Comparison of ENCODE assay signal across 18 mouse cellular contexts in the genomic region with DNA sequence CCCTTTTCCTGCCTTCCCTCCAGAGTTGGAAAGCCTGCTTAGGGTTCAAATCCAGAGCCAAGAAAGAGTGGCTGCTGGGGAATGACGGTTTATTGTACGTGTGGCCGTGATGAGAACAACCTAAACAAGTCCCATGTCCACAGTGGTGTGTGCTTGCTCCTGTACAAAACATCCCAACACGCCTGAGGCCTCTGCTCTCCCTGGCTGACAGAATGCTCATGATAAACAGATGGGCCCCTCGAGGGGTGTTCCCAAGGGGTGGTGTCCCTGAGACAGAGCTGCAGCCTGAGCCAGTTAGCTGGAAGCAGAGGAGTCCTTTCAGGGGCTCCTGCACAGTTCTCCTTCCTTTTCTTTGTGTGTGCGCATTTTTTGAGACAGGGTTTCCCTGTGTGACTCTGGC. TPM values are rescaled to one million over a fixed set of nuclear protein-coding genes. Genes with fewer than 3 reads are reported as not detected.
DNase-seq lines count a peak whose midpoint lies in the region; ATAC-seq and TF ChIP-seq lines count a peak whose summit lies in the region.
"Had no signal": no experiment of that assay in that cellular context is flagged by ENCODE, and none has a peak within 500 bp of the region (broad histone marks: within the 10 kb centered on the region; RNA-seq: fewer than 3 reads in every experiment).

No protein-coding gene starts in this region.

- peak overlapping the region; percentile 17; the same call in 1 of the 2 replicates for H3K4me3 ChIP-seq in lung, embryonic 14.5 days (ENCODE audit: low read depth, low read length)
- H3K4me3 ChIP-seq in liver, embryonic 15.5 days (replicated peaks): peak overlapping the region; percentile 78
- H3K4me3 ChIP-seq: embryonic facial prominence, embryonic 15.5 days; hindbrain, embryonic 12.5 days; midbrain, embryonic 10.5 days had no signal

- no peak overlapping the region; the same call in 1 of the 2 replicates for H3K27ac ChIP-seq in lung, embryonic 14.5 days (ENCODE audit: low read depth)
- peak overlapping the region; percentile 99 for H3K27ac ChIP-seq in liver, embryonic 15.5 days (replicated peaks)
- H3K27ac ChIP-seq: embryonic facial prominence, embryonic 15.5 days had no signal

- H3K36me3 ChIP-seq in lung, embryonic 14.5 days (ENCODE audit: insufficient read depth): no peaks in the 10 kb centered on the region
- peaks cover 32% of the 10 kb centered on the region for H3K36me3 ChIP-seq in liver, embryonic 15.5 days (replicated peaks)
- H3K36me3 ChIP-seq: embryonic facial prominence, embryonic 15.5 days; hindbrain, embryonic 12.5 days; midbrain, embryonic 10.5 days had no signal

- ATAC-seq in lung, embryonic 14.5 days (ENCODE audit: insufficient read depth): no peak
- ATAC-seq in erythroblast, adult 5-6 weeks (replicated peaks; ENCODE audit: low FRiP score, poor library complexity, severe bottlenecking): peak; percentile 55
- peak; percentile 71 for ATAC-seq in liver, embryonic 15.5 days (ENCODE audit: insufficient read depth)
- no peak for ATAC-seq in frontal cortex, adult (ENCODE audit: low TSS enrichment)
- ATAC-seq: CD4-positive, CD25-positive, alpha-beta regulatory T cell, adult 4 months; Patski had no signal

- TF ChIP-seq CTCF in lung, embryonic 14.5 days (IDR thresholded peaks at IDR 0.05; ENCODE audit: low read depth): no peak

- no peaks in the 10 kb centered on the region for H3K9me3 ChIP-seq in lung, embryonic 14.5 days (ENCODE audit: low read depth, low read length)
- no peaks in the 10 kb centered on the region for H3K9me3 ChIP-seq in liver, embryonic 15.5 days (replicated peaks)
- H3K9me3 ChIP-seq: embryonic facial prominence, embryonic 15.5 days; hindbrain, embryonic 12.5 days; midbrain, embryonic 10.5 days had no signal

- 0 out of 2 replicates have a peak, but pooled peaks cover 3% of the 10 kb centered on the region for H3K4me1 ChIP-seq in lung, embryonic 14.5 days (ENCODE audit: insufficient read depth)
- peaks cover 58% of the 10 kb centered on the region for H3K4me1 ChIP-seq in liver, embryonic 15.5 days (replicated peaks)

- no peak overlapping the region; the same call in 1 of the 2 replicates for H3K4me2 ChIP-seq in lung, embryonic 14.5 days
- peak overlapping the region; percentile 87 for H3K4me2 ChIP-seq in liver, embryonic 15.5 days
- H3K4me2 ChIP-seq: embryonic facial prominence, embryonic 15.5 days; hindbrain, embryonic 12.5 days had no signal

- no peak overlapping the region for H3K9ac ChIP-seq in lung, embryonic 14.5 days
- H3K9ac ChIP-seq in liver, embryonic 15.5 days: peak overlapping the region; percentile 95
- H3K9ac ChIP-seq: embryonic facial prominence, embryonic 15.5 days; hindbrain, embryonic 12.5 days had no signal

- H3K27me3 ChIP-seq in lung, embryonic 14.5 days (ENCODE audit: insufficient read depth, low read length): peaks cover 21% of the 10 kb centered on the region
- H3K27me3 ChIP-seq in liver, embryonic 15.5 days: no peaks in the 10 kb centered on the region
- H3K27me3 ChIP-seq: Patski had no signal

- WGBS in lung, embryonic 14.5 days: 48% methylated on average over 6 of the region's 6 CpGs
- WGBS in liver, embryonic 15.5 days (ENCODE audit: insufficient replicate concordance): 26% methylated on average over 6 of the region's 6 CpGs

- peak; percentile 17 for DNase-seq in lung, embryonic 14.5 days
- DNase-seq in lung, adult 18-20 months: no peak
- peak; percentile 33 for DNase-seq in yolk sac, embryonic 10.5 days (ENCODE audit: low spot score)
- no peak for DNase-seq in lung, postnatal 4 days
- DNase-seq: adrenal gland, adult 2 months; heart, adult 11 months; kidney, adult 9 months; thymus, postnatal 25 days had no signal

RNA-seq across cellular contexts. Expression of a gene that starts 1.0 kb away (rescaled TPM):
- 1.6 and 1.7 TPM in 2 replicates for polyA plus RNA-seq in lung, embryonic 14.5 days (2014; fragmentation: Nextera tagmentation; extraction: Ambion mirVana)
- 408 and 436 TPM in 2 replicates for total RNA-seq in erythroblast, adult 5-6 weeks (2015; ENCODE audit: low replicate concordance)
- total RNA-seq in erythroblast, adult 5-6 weeks (2017; ENCODE audit: low replicate concordance): 820 and 839 TPM in 2 replicates
- polyA plus RNA-seq in liver, embryonic 15.5 days (2015; fragmentation: Nextera tagmentation; extraction: Ambion mirVana): 587 and 603 TPM in 2 replicates
- total RNA-seq: adrenal gland, adult 2 months; layer of hippocampus, adult 18-20 months; liver, adult 2 months had no signal
- polyA plus RNA-seq: liver, adult 2 months had no signal

RNA-seq across cellular contexts. Expression of a gene that starts 12.2 kb away (rescaled TPM):
- 34.4 and 36.5 TPM in 2 replicates for polyA plus RNA-seq in lung, embryonic 14.5 days (2014; fragmentation: Nextera tagmentation; extraction: Ambion mirVana)
- 13.0 and 19.4 TPM in 2 replicates for total RNA-seq in erythroblast, adult 5-6 weeks (2015; ENCODE audit: low replicate concordance)
- total RNA-seq in erythroblast, adult 5-6 weeks (2017; ENCODE audit: low replicate concordance): 36.0 and 39.9 TPM in 2 replicates
- polyA plus RNA-seq in liver, embryonic 15.5 days (2015; fragmentation: Nextera tagmentation; extraction: Ambion mirVana): 16.0 and 17.3 TPM in 2 replicates

RNA-seq across cellular contexts. Expression of a gene that starts 49.5 kb away (rescaled TPM):
- 151 and 155 TPM in 2 replicates for polyA plus RNA-seq in lung, embryonic 14.5 days (2014; fragmentation: Nextera tagmentation; extraction: Ambion mirVana)
- total RNA-seq in erythroblast, adult 5-6 weeks (2015; ENCODE audit: low replicate concordance): 150 and 151 TPM in 2 replicates
- 200 and 208 TPM in 2 replicates for total RNA-seq in erythroblast, adult 5-6 weeks (2017; ENCODE audit: low replicate concordance)
- 70.6 and 79.4 TPM in 2 replicates for polyA plus RNA-seq in liver, embryonic 15.5 days (2015; fragmentation: Nextera tagmentation; extraction: Ambion mirVana)

RNA-seq across cellular contexts. Expression of a gene that starts 58.1 kb away (rescaled TPM):
- polyA plus RNA-seq in lung, embryonic 14.5 days (2014; fragmentation: Nextera tagmentation; extraction: Ambion mirVana): 341 and 344 TPM in 2 replicates
- 2,585 and 2,588 TPM in 2 replicates for total RNA-seq in erythroblast, adult 5-6 weeks (2015; ENCODE audit: low replicate concordance)
- total RNA-seq in erythroblast, adult 5-6 weeks (2017; ENCODE audit: low replicate concordance): 1,104 and 1,368 TPM in 2 replicates
- 280 and 309 TPM in 2 replicates for polyA plus RNA-seq in liver, embryonic 15.5 days (2015; fragmentation: Nextera tagmentation; extraction: Ambion mirVana)

Comparison
In these comparisons a context has a peak if more than half of its experiments do, and no peak if none do; other contexts are left out.
1. DNase-seq: peak in lung, embryonic 14.5 days (single experiment) and yolk sac, embryonic 10.5 days (single experiment); none in lung, adult 18-20 months (0 of 2) and lung, postnatal 4 days (0 of 2).
2. ATAC-seq: peak in erythroblast, adult 5-6 weeks (single experiment) and liver, embryonic 15.5 days (single experiment); none in lung, embryonic 14.5 days (single experiment) and frontal cortex, adult (single experiment).
3. RNA of a gene that starts 1.0 kb away (polyA plus RNA-seq): 587 to 603 TPM in liver, embryonic 15.5 days; 1.6 to 1.7 TPM in lung, embryonic 14.5 days; every median in the first group is over 100 times any median in the second.